Mouse (Mus musculus): Measurements from ENCODE around the gene Nek3. TPM values are rescaled to one million over a fixed set of nuclear protein-coding genes. Genes with fewer than 3 reads are reported as not detected.

Nek3 gene
- polyA plus RNA-seq, 1 experiment from 2014 or later, result 6.6 TPM

Other genes with a start within 250 kb of the Nek3 start
- not detected in 2 replicates for gene Defb15, start 233.7 kb downstream of the Nek3 start, polyA plus RNA-seq (2016; fragmentation: Nextera tagmentation; extraction: Ambion mirVana)
- not detected in 2 replicates for gene Defb35, start 228.1 kb downstream of the Nek3 start, polyA plus RNA-seq (2016; fragmentation: Nextera tagmentation; extraction: Ambion mirVana)
- not detected in 2 replicates for gene Defb13, start 219.7 kb downstream of the Nek3 start, polyA plus RNA-seq (2016; fragmentation: Nextera tagmentation; extraction: Ambion mirVana)
- not detected in 2 replicates for gene Fam90a1a, start 207.7 kb downstream of the Nek3 start, polyA plus RNA-seq (2016; fragmentation: Nextera tagmentation; extraction: Ambion mirVana)
- gene Ccdc70, start 196.7 kb downstream of the Nek3 start, polyA plus RNA-seq (2016; fragmentation: Nextera tagmentation; extraction: Ambion mirVana), result not detected in 2 replicates
- gene Atp7b, start 106.1 kb downstream of the Nek3 start, polyA plus RNA-seq (2016; fragmentation: Nextera tagmentation; extraction: Ambion mirVana), result 1.1 and 1.2 TPM in 2 replicates
- 44.4 and 46.5 TPM in 2 replicates for gene Alg11, start 105.7 kb downstream of the Nek3 start, polyA plus RNA-seq (2016; fragmentation: Nextera tagmentation; extraction: Ambion mirVana)
- 0.18 TPM in 1 of 2 replicates, not detected in the other for gene Nek5, start 41.4 kb downstream of the Nek3 start, polyA plus RNA-seq (2016; fragmentation: Nextera tagmentation; extraction: Ambion mirVana)
- gene Ckap2, start 19.4 kb upstream of the Nek3 start, polyA plus RNA-seq (2016; fragmentation: Nextera tagmentation; extraction: Ambion mirVana), result 48.3 and 50.3 TPM in 2 replicates
- 36.4 and 37.4 TPM in 2 replicates for gene Vps36, start 26.4 kb upstream of the Nek3 start, polyA plus RNA-seq (2016; fragmentation: Nextera tagmentation; extraction: Ambion mirVana)
- 10.6 and 11.5 TPM in 2 replicates for gene Thsd1, start 60.9 kb upstream of the Nek3 start, polyA plus RNA-seq (2016; fragmentation: Nextera tagmentation; extraction: Ambion mirVana)
- not detected in 2 replicates for gene Tpte, start 117.0 kb upstream of the Nek3 start, polyA plus RNA-seq (2016; fragmentation: Nextera tagmentation; extraction: Ambion mirVana)
- 16.1 and 16.8 TPM in 2 replicates for gene Slc25a15, start 232.2 kb upstream of the Nek3 start, polyA plus RNA-seq (2016; fragmentation: Nextera tagmentation; extraction: Ambion mirVana)
- gene Mrps31, start 244.9 kb upstream of the Nek3 start, polyA plus RNA-seq (2016; fragmentation: Nextera tagmentation; extraction: Ambion mirVana), result 38.4 and 40.6 TPM in 2 replicates